Comparison of ENCODE assay signal across 22 mouse cellular contexts in the genomic region with DNA sequence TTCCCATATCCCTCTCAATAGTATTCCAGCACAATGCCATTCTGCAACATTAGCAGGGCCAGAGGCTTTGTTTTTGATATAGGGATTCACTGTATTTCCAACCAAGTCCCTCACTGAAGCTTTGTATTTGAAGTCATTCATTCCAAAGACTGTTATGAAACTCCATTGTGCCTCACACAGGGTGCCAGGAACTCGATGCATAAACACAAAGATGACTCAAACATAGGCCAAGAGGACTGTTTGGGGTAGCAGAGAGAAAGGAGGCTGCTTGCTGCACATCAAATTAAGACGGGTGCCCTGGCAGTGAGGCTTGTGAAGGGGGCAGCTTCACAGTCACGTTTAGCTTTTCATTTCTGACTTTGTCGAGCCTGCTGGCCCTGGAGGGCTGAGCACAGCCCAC.
A peak's percentile ranks its signal among the peaks of the same experiment; 100 is the strongest.
DNase-seq lines count a peak whose midpoint lies in the region; ATAC-seq lines count a peak whose summit lies in the region.
"Had no signal": no experiment of that assay in that cellular context is flagged by ENCODE, and none has a peak within 500 bp of the region (broad histone marks: within the 10 kb centered on the region; RNA-seq: fewer than 3 reads in every experiment).

No protein-coding gene starts in this region.

- H3K9ac ChIP-seq in hindbrain, embryonic 16.5 days (ENCODE audit: low read depth, low read length), result no peak overlapping the region
- no peak overlapping the region for H3K9ac ChIP-seq in hindbrain, embryonic 12.5 days
- H3K9ac ChIP-seq in midbrain, embryonic 14.5 days (replicated peaks; ENCODE audit: low read length), result no peak overlapping the region
- H3K9ac ChIP-seq in midbrain, embryonic 16.5 days (ENCODE audit: low read depth, low read length), result no peak overlapping the region
- H3K9ac ChIP-seq: embryonic facial prominence, embryonic 12.5 days; forebrain, embryonic 15.5 days; heart, embryonic 12.5 days; hindbrain, embryonic 15.5 days had no signal

- WGBS in hindbrain, embryonic 16.5 days, result 9% methylated on average over 4 of the region's 4 CpGs
- 25% methylated on average over 4 of the region's 4 CpGs for WGBS in hindbrain, embryonic 12.5 days
- 29% methylated on average over 4 of the region's 4 CpGs for WGBS in midbrain, embryonic 14.5 days
- 16% methylated on average over 4 of the region's 4 CpGs for WGBS in midbrain, embryonic 16.5 days

- no peak for DNase-seq in midbrain, embryonic 14.5 days
- DNase-seq in NIH3T3 (ENCODE audit: low read depth), result peak; percentile 73
- no peak for DNase-seq in adrenal gland, adult 8-10 months
- DNase-seq: adrenal gland, adult 2 months; adrenal gland, postnatal 36 days; B cell, adult 2 months; cerebellum, adult 11-12 months; cerebellum, adult 9-10 months; cerebellum, postnatal 25 days; gastrocnemius, postnatal 14 days; heart, postnatal 36 days; kidney, adult 11 months had no signal

- no peaks in the 10 kb centered on the region for H3K36me3 ChIP-seq in hindbrain, embryonic 16.5 days (ENCODE audit: control insufficient read depth, insufficient read depth, low read length)
- no peaks in the 10 kb centered on the region for H3K36me3 ChIP-seq in hindbrain, embryonic 12.5 days
- H3K36me3 ChIP-seq in midbrain, embryonic 14.5 days (ENCODE audit: control insufficient read depth, insufficient read depth, low read length), result no peaks in the 10 kb centered on the region
- H3K36me3 ChIP-seq in midbrain, embryonic 16.5 days (ENCODE audit: control insufficient read depth, insufficient read depth, low read length), result no peaks in the 10 kb centered on the region
- H3K36me3 ChIP-seq: embryonic facial prominence, embryonic 12.5 days; forebrain, embryonic 15.5 days; G1E; heart, embryonic 12.5 days; hindbrain, embryonic 15.5 days had no signal

- H3K4me1 ChIP-seq in hindbrain, embryonic 16.5 days (ENCODE audit: control insufficient read depth, insufficient read depth, low read depth, low read length), result peaks cover 5% of the 10 kb centered on the region
- H3K4me1 ChIP-seq in hindbrain, embryonic 12.5 days, result peaks cover 6% of the 10 kb centered on the region; the same call in 1 of the 2 replicates
- peaks cover 17% of the 10 kb centered on the region for H3K4me1 ChIP-seq in midbrain, embryonic 14.5 days (ENCODE audit: control insufficient read depth, insufficient read depth, low read length)
- peaks cover 20% of the 10 kb centered on the region for H3K4me1 ChIP-seq in midbrain, embryonic 16.5 days (ENCODE audit: control insufficient read depth, insufficient read depth, low read length)
- H3K4me1 ChIP-seq: embryonic facial prominence, embryonic 12.5 days; heart, embryonic 12.5 days had no signal

- H3K27me3 ChIP-seq in hindbrain, embryonic 16.5 days (replicated peaks; ENCODE audit: control insufficient read depth, insufficient read depth, low read length), result no peaks in the 10 kb centered on the region
- H3K27me3 ChIP-seq in hindbrain, embryonic 12.5 days, result no peaks in the 10 kb centered on the region
- H3K27me3 ChIP-seq in midbrain, embryonic 14.5 days (ENCODE audit: control insufficient read depth, insufficient read depth, low read length), result no peaks in the 10 kb centered on the region
- H3K27me3 ChIP-seq in midbrain, embryonic 16.5 days (ENCODE audit: control insufficient read depth, insufficient read depth, low read depth, low read length), result no peaks in the 10 kb centered on the region
- H3K27me3 ChIP-seq: embryonic facial prominence, embryonic 12.5 days; forebrain, embryonic 15.5 days; heart, embryonic 12.5 days; hindbrain, embryonic 15.5 days; Patski had no signal

- 0 out of 2 replicates have a peak, but pooled peaks have one; percentile 24 for ATAC-seq in hindbrain, embryonic 16.5 days
- ATAC-seq in hindbrain, embryonic 12.5 days (ENCODE audit: low FRiP score), result no peak
- ATAC-seq in midbrain, embryonic 14.5 days (ENCODE audit: low FRiP score, low TSS enrichment), result no peak
- ATAC-seq in midbrain, embryonic 16.5 days, result no peak
- ATAC-seq: CD4-positive, CD25-positive, alpha-beta regulatory T cell, adult 4 months; forebrain, embryonic 15.5 days; Patski had no signal

- no peak overlapping the region for H3K4me3 ChIP-seq in hindbrain, embryonic 16.5 days (ENCODE audit: low read length)
- H3K4me3 ChIP-seq in hindbrain, embryonic 12.5 days, result no peak overlapping the region
- H3K4me3 ChIP-seq in midbrain, embryonic 14.5 days (replicated peaks; ENCODE audit: low read depth, low read length), result no peak overlapping the region
- no peak overlapping the region for H3K4me3 ChIP-seq in midbrain, embryonic 16.5 days (ENCODE audit: low read depth, low read length)
- H3K4me3 ChIP-seq: embryonic facial prominence, embryonic 12.5 days; forebrain, embryonic 15.5 days; heart, embryonic 12.5 days; hindbrain, embryonic 15.5 days had no signal

- H3K4me2 ChIP-seq in hindbrain, embryonic 16.5 days (ENCODE audit: low read length), result no peak overlapping the region
- no peak overlapping the region for H3K4me2 ChIP-seq in hindbrain, embryonic 12.5 days (replicated peaks)
- no peak overlapping the region for H3K4me2 ChIP-seq in midbrain, embryonic 14.5 days (ENCODE audit: low read length)
- no peak overlapping the region for H3K4me2 ChIP-seq in midbrain, embryonic 16.5 days (ENCODE audit: low read length)
- H3K4me2 ChIP-seq: embryonic facial prominence, embryonic 12.5 days; forebrain, embryonic 15.5 days; heart, embryonic 12.5 days; hindbrain, embryonic 15.5 days had no signal

- H3K27ac ChIP-seq in hindbrain, embryonic 16.5 days (ENCODE audit: low read depth, low read length), result no peak overlapping the region
- H3K27ac ChIP-seq in hindbrain, embryonic 12.5 days, result no peak overlapping the region
- H3K27ac ChIP-seq in midbrain, embryonic 14.5 days (replicated peaks; ENCODE audit: low read depth, low read length), result 0 out of 2 replicates have a peak overlapping the region, but pooled peaks have one; percentile 32
- no peak overlapping the region; the same call in 1 of the 2 replicates for H3K27ac ChIP-seq in midbrain, embryonic 16.5 days (ENCODE audit: low read length)
- H3K27ac ChIP-seq: embryonic facial prominence, embryonic 12.5 days; forebrain, embryonic 15.5 days; hindbrain, embryonic 15.5 days had no signal

- no peaks in the 10 kb centered on the region for H3K9me3 ChIP-seq in hindbrain, embryonic 16.5 days (ENCODE audit: control insufficient read depth, low read length)
- no peaks in the 10 kb centered on the region for H3K9me3 ChIP-seq in hindbrain, embryonic 12.5 days (replicated peaks)
- no peaks in the 10 kb centered on the region for H3K9me3 ChIP-seq in midbrain, embryonic 14.5 days (ENCODE audit: control insufficient read depth, low read length)
- no peaks in the 10 kb centered on the region for H3K9me3 ChIP-seq in midbrain, embryonic 16.5 days (replicated peaks; ENCODE audit: control insufficient read depth, low read length, poor library complexity, severe bottlenecking)
- H3K9me3 ChIP-seq: embryonic facial prominence, embryonic 12.5 days; forebrain, embryonic 15.5 days; heart, embryonic 12.5 days; hindbrain, embryonic 15.5 days had no signal
